Mouse (Mus musculus): ENCODE data around the gene Uhmk1. TPM values are rescaled to one million over a fixed set of nuclear protein-coding genes. Genes with fewer than 3 reads are reported as not detected.
"Not testable (repeated sequence)": the region's sequence is repeated elsewhere in the genome, so short reads cannot be mapped to it uniquely, and the experiment has no call there.

Uhmk1 gene
- 10 to 100 TPM; 13.8 to 13.9 TPM for polyA plus RNA-seq (2017; shearing (Covaris generic))

- ATAC-seq, result peak; percentile 88
These were observed at the start of gene Uhmk1 for GRCm38 (mm10) chr1:170214757-170215522. Uhmk1 (minus strand) TSS chr1:170215397.

GRCm38 (mm10) chr1:170255560-170255910 lies 40.3 kb upstream of the Uhmk1 start:
- ATAC-seq, result peak; percentile 98

- no peak for ATAC-seq
These were observed 39.8 kb upstream of the Uhmk1 start for GRCm38 (mm10) chr1:170254893-170255559.

GRCm38 (mm10) chr1:170245016-170245415 lies 29.8 kb upstream of the Uhmk1 start:
- ATAC-seq, result no peak

- ATAC-seq, result not testable (repeated sequence)
These were observed 17.5 kb upstream of the Uhmk1 start, which contains the start of gene Sh2d1b2 for GRCm38 (mm10) chr1:170232688-170233087. Sh2d1b2 (plus strand) TSS chr1:170232749.

GRCm38 (mm10) chr1:170223276-170223675 lies 8.1 kb upstream of the Uhmk1 start:
- ATAC-seq, result no peak

- ATAC-seq, result no peak
These were observed 5.2 kb upstream of the Uhmk1 start for GRCm38 (mm10) chr1:170220351-170220750.

- ATAC-seq, result peak; percentile 68
These were observed 3.1 kb upstream of the Uhmk1 start for GRCm38 (mm10) chr1:170218091-170218884.

GRCm38 (mm10) chr1:170215590-170215989 lies 393 bp upstream of the Uhmk1 start:
- no peak for ATAC-seq

- ATAC-seq, result no peak
These were observed 827 bp downstream of the Uhmk1 start for GRCm38 (mm10) chr1:170214383-170214756.

- ATAC-seq, result no peak
These were observed 1.9 kb downstream of the Uhmk1 start for GRCm38 (mm10) chr1:170213181-170213879.

- ATAC-seq, result no peak
These were observed 8.8 kb downstream of the Uhmk1 start for GRCm38 (mm10) chr1:170206395-170206794.

GRCm38 (mm10) chr1:170200379-170200778 lies 14.8 kb downstream of the Uhmk1 start:
- ATAC-seq, result peak; percentile 43

GRCm38 (mm10) chr1:170196211-170196610 lies 19.0 kb downstream of the Uhmk1 start:
- no peak for ATAC-seq

GRCm38 (mm10) chr1:170191925-170192324 lies 23.3 kb downstream of the Uhmk1 start:
- no peak for ATAC-seq

GRCm38 (mm10) chr1:170190225-170190624 lies 25.0 kb downstream of the Uhmk1 start:
- no peak for ATAC-seq

- ATAC-seq, result no peak
These were observed 26.6 kb downstream of the Uhmk1 start for GRCm38 (mm10) chr1:170188601-170189000.

- no peak for ATAC-seq
These were observed 28.7 kb downstream of the Uhmk1 start for GRCm38 (mm10) chr1:170186531-170186930.

- no peak for ATAC-seq
These were observed 30.1 kb downstream of the Uhmk1 start for GRCm38 (mm10) chr1:170185137-170185536.

GRCm38 (mm10) chr1:170182706-170183105 lies 32.5 kb downstream of the Uhmk1 start:
- ATAC-seq, result no peak

- no peak for ATAC-seq
These were observed 38.4 kb downstream of the Uhmk1 start for GRCm38 (mm10) chr1:170176661-170177239.

GRCm38 (mm10) chr1:170175848-170176247 lies 39.3 kb downstream of the Uhmk1 start:
- ATAC-seq, result no peak

Data from activated CD4-positive, CD25-positive, alpha-beta regulatory T cell, adult 4 months (primary cell).